Mouse (Mus musculus) forebrain, postnatal 0 days (tissue): Measurements from ENCODE around the gene Pex6. TPM values are rescaled to one million over a fixed set of nuclear protein-coding genes. Genes with fewer than 3 reads are reported as not detected.

ENCODE experiments used
- ATAC-seq: fragments of 200-750 bp; cut with Nextera tagmentation; 2 replicates; pipeline ENCODE4 v1.8.0; 2017; ENCODE audit warnings: mild to moderate bottlenecking, moderate library complexity
- DNase-seq: peaks from one replicate; pipeline ENCODE4 v3.0.0-alpha.2; 2015
- H3K27ac ChIP-seq: fragments of 300-500 bp; sonication (generic); 2 replicates; pipeline ENCODE4 v1.5.1; 2014; ENCODE audit warnings: low read depth, mild to moderate bottlenecking, antibody characterized with exemption, low read length, moderate library complexity, mixed read lengths
- H3K27me3 ChIP-seq: fragments of 300-500 bp; sonication (generic); 2 replicates; pipeline ENCODE4 v1.6.1; 2014; ENCODE audit warnings: mild to moderate bottlenecking, low read length, mixed read lengths; ENCODE audit not compliant: insufficient read depth
- H3K36me3 ChIP-seq: fragments of 300-500 bp; sonication (generic); 2 replicates; pipeline ENCODE4 v1.6.1; 2014; ENCODE audit warnings: mild to moderate bottlenecking, moderate library complexity; ENCODE audit not compliant: insufficient read depth
- H3K4me1 ChIP-seq: fragments of 300-500 bp; sonication (generic); 2 replicates; pipeline ENCODE4 v1.6.1; 2014; ENCODE audit warnings: antibody characterized with exemption; ENCODE audit not compliant: insufficient read depth
- H3K4me2 ChIP-seq: fragments of 300-500 bp; sonication (generic); 2 replicates; pipeline ENCODE4 v1.6.1; 2014; ENCODE audit warnings: low read depth, mild to moderate bottlenecking, moderate library complexity
- H3K4me3 ChIP-seq: fragments of 300-500 bp; sonication (generic); 2 replicates; pipeline ENCODE4 v1.5.1; 2014; ENCODE audit warnings: low read depth, low read length, mixed read lengths
- H3K9ac ChIP-seq: fragments of 300-500 bp; sonication (generic); 2 replicates; pipeline ENCODE4 v1.6.1; 2014; ENCODE audit warnings: mild to moderate bottlenecking
- H3K9me3 ChIP-seq: fragments of 300-500 bp; sonication (generic); 2 replicates; pipeline ENCODE4 v1.6.1; 2016; ENCODE audit warnings: low read length
- CTCF ChIP-seq: sonication (generic); IDR thresholded peaks from 2 replicates; pipeline ENCODE4 v1.5.1; 2016; ENCODE audit warnings: antibody characterized with exemption, control low read depth, low read depth
- WGBS: fragments of 180-500 bp; shearing (Covaris S2); extraction: QIAGEN DNeasy Blood & Tissue Kit; methylation state at CpG from one replicate; pipeline ENCODE4 v1.1.7; 2014; 5-methylcytosine and 5-hydroxymethylcytosine counted together
- polyA plus RNA-seq: library from polyadenylated mRNA; unstranded; fragments of >200 nt; fragmentation: Nextera tagmentation; extraction: Ambion mirVana; gene quantifications from 2 replicates; pipeline ENCODE4 v1.2.1, GENCODE M21; 2015
- total RNA-seq: library from RNA; depleted of rRNA; stranded (reverse); fragments of >200 nt; gene quantifications from 2 replicates; pipeline ENCODE4 v1.2.3, GENCODE M21; 2014

The Pex6 gene
- total and polyA plus RNA-seq, 2 experiments from 2014 or later, result 19.6 to 37.9 TPM

GRCm38 (mm10) chr17:46724477-46725084 lies 13.3 kb downstream of the Pex6 start:
- H3K27ac ChIP-seq, result no peak overlapping the region
- H3K9ac ChIP-seq, result no peak overlapping the region
- DNase-seq, result no peak
- TF ChIP-seq CTCF, result no peak
- no peak overlapping the region for H3K4me2 ChIP-seq
- 84% methylated on average over 20 of the region's 20 CpGs for WGBS
- H3K27me3 ChIP-seq, result 0 out of 2 replicates have a peak, but pooled peaks cover 3% of the 10 kb centered on the region
- H3K4me3 ChIP-seq, result no peak overlapping the region
- H3K4me1 ChIP-seq, result no peaks in the 10 kb centered on the region
- ATAC-seq, result no peak
- no peaks in the 10 kb centered on the region for H3K9me3 ChIP-seq
- peaks cover 24% of the 10 kb centered on the region for H3K36me3 ChIP-seq

- H3K27me3 ChIP-seq, result 0 out of 2 replicates have a peak, but pooled peaks cover 3% of the 10 kb centered on the region
- TF ChIP-seq CTCF, result peak; percentile 69
- H3K4me3 ChIP-seq, result no peak overlapping the region
- WGBS, result 47% methylated on average over 9 of the region's 9 CpGs
- no peak overlapping the region for H3K27ac ChIP-seq
- no peaks in the 10 kb centered on the region for H3K9me3 ChIP-seq
- peaks cover 24% of the 10 kb centered on the region for H3K36me3 ChIP-seq
- no peak overlapping the region for H3K4me2 ChIP-seq
- no peak overlapping the region for H3K9ac ChIP-seq
- H3K4me1 ChIP-seq, result no peaks in the 10 kb centered on the region
- DNase-seq (peak; percentile 50), ATAC-seq (peak; percentile 64; the same call in 1 of the 2 replicates)
These were observed 14.0 kb downstream of the Pex6 start for GRCm38 (mm10) chr17:46725273-46725672.

- Histone ChIP-seq H3K27ac (no peak overlapping the region), H3K36me3 (peaks cover 24% of the 10 kb centered on the region), H3K4me2 (no peak overlapping the region), H3K4me1 (no peaks in the 10 kb centered on the region), H3K9me3 (no peaks in the 10 kb centered on the region), H3K27me3 (0 out of 2 replicates have a peak, but pooled peaks cover 3% of the 10 kb centered on the region), H3K4me3 (no peak overlapping the region), H3K9ac (no peak overlapping the region)
- no peak for TF ChIP-seq CTCF
- ATAC-seq (no peak), DNase-seq (no peak)
- 91% methylated on average over 26 of the region's 26 CpGs for WGBS
These were observed 14.7 kb downstream of the Pex6 start for GRCm38 (mm10) chr17:46725731-46726645.

- Histone ChIP-seq H3K9me3 (no peaks in the 10 kb centered on the region), H3K27ac (no peak overlapping the region), H3K36me3 (peaks cover 18% of the 10 kb centered on the region), H3K4me1 (no peaks in the 10 kb centered on the region), H3K4me2 (no peak overlapping the region), H3K4me3 (no peak overlapping the region), H3K9ac (no peak overlapping the region), H3K27me3 (0 out of 2 replicates have a peak, but pooled peaks cover 3% of the 10 kb centered on the region)
- DNase-seq (no peak), ATAC-seq (no peak)
- no peak for TF ChIP-seq CTCF
- 92% methylated on average over 11 of the region's 11 CpGs for WGBS
These were observed 16.0 kb downstream of the Pex6 start for GRCm38 (mm10) chr17:46727271-46727670.

GRCm38 (mm10) chr17:46728021-46728420 lies 16.8 kb downstream of the Pex6 start:
- Histone ChIP-seq H3K4me2 (no peak overlapping the region), H3K4me1 (no peaks in the 10 kb centered on the region), H3K9ac (no peak overlapping the region), H3K4me3 (no peak overlapping the region), H3K27ac (no peak overlapping the region), H3K27me3 (0 out of 2 replicates have a peak, but pooled peaks cover 3% of the 10 kb centered on the region), H3K36me3 (peaks cover 18% of the 10 kb centered on the region), H3K9me3 (no peaks in the 10 kb centered on the region)
- no peak for DNase-seq
- no peak; the same call in 1 of the 2 replicates for ATAC-seq
- peak; percentile 37 for TF ChIP-seq CTCF
- WGBS, result 44% methylated on average over 6 of the region's 6 CpGs

GRCm38 (mm10) chr17:46728496-46728895 lies 17.2 kb downstream of the Pex6 start:
- Histone ChIP-seq H3K27ac (no peak overlapping the region), H3K36me3 (peaks cover 15% of the 10 kb centered on the region), H3K4me1 (no peaks in the 10 kb centered on the region), H3K4me3 (no peak overlapping the region), H3K9me3 (no peaks in the 10 kb centered on the region), H3K27me3 (0 out of 2 replicates have a peak, but pooled peaks cover 3% of the 10 kb centered on the region), H3K4me2 (no peak overlapping the region), H3K9ac (no peak overlapping the region)
- 58% methylated on average over 11 of the region's 11 CpGs for WGBS
- DNase-seq (no peak), ATAC-seq (no peak)
- TF ChIP-seq CTCF, result no peak

- Histone ChIP-seq H3K9ac (no peak within 1 kb of the TSS), H3K27ac (no peak within 1 kb of the TSS), H3K36me3 (peaks cover 11% of the 10 kb centered on the region), H3K4me3 (no peak within 1 kb of the TSS), H3K4me1 (no peaks in the 10 kb centered on the region), H3K4me2 (no peak within 1 kb of the TSS), H3K27me3 (0 out of 2 replicates have a peak, but pooled peaks cover 3% of the 10 kb centered on the region), H3K9me3 (no peaks in the 10 kb centered on the region)
- ATAC-seq, result no peak
- no peak for TF ChIP-seq CTCF
- DNase-seq, result no peak
- 22% methylated on average over 24 of the region's 24 CpGs for WGBS
These were observed 17.6 kb downstream of the Pex6 start, which contains the start of gene Gnmt for GRCm38 (mm10) chr17:46728904-46729318. Gene Gnmt (minus strand): TSS chr17:46729168.
